Mouse (Mus musculus) thymus, adult 2 months (tissue): ENCODE measurements around the gene Uhrf2. TPM values are rescaled to one million over a fixed set of nuclear protein-coding genes. Genes with fewer than 3 reads are reported as not detected.
"Not testable (repeated sequence)": the region's sequence is repeated elsewhere in the genome, so short reads cannot be mapped to it uniquely, and the experiment has no call there.

ENCODE experiments used
- DNase-seq: peaks from one replicate; pipeline ENCODE4 v3.0.0; 2021
- H3K27ac ChIP-seq: fragments of 200-500 bp; 2 replicates; pipeline ENCODE4 v1.5.1; 2012; ENCODE audit warnings: low read length, control low read depth; ENCODE audit not compliant: control insufficient read depth, insufficient read depth
- H3K27me3 ChIP-seq: fragments of 200-500 bp; 2 replicates; pipeline ENCODE4 v1.6.1; 2012; ENCODE audit warnings: mild to moderate bottlenecking, low read length, moderate library complexity, mixed read lengths; ENCODE audit not compliant: control insufficient read depth, insufficient read depth
- H3K36me3 ChIP-seq: fragments of 200-500 bp; 2 replicates; pipeline ENCODE4 v1.6.1; 2012; ENCODE audit warnings: mild to moderate bottlenecking, low read length, moderate library complexity; ENCODE audit not compliant: control insufficient read depth, insufficient read depth
- H3K4me1 ChIP-seq: fragments of 200-500 bp; replicated peaks from 2 replicates; pipeline ENCODE4 v1.6.1; 2012; ENCODE audit warnings: low read length; ENCODE audit not compliant: control insufficient read depth, insufficient read depth
- H3K4me3 ChIP-seq: fragments of 200-500 bp; 2 replicates; pipeline ENCODE4 v1.5.1; 2012; ENCODE audit warnings: mild to moderate bottlenecking, low read length, control low read depth, moderate library complexity; ENCODE audit not compliant: control insufficient read depth, insufficient read depth
- CTCF ChIP-seq: fragments of 200-500 bp; IDR thresholded peaks from 2 replicates; pipeline ENCODE4 v1.5.1; 2012; ENCODE audit warnings: mild to moderate bottlenecking, control low read depth, low read length, moderate library complexity, borderline replicate concordance; ENCODE audit not compliant: control insufficient read depth, poor library complexity, insufficient read depth; ENCODE audit errors: extremely low read depth
- POLR2A ChIP-seq: fragments of 200-500 bp; IDR thresholded peaks from 2 replicates; pipeline ENCODE4 v1.6.1; 2012; ENCODE audit warnings: mild to moderate bottlenecking, low read length, control low read depth, moderate library complexity; ENCODE audit not compliant: control insufficient read depth, poor library complexity, insufficient read depth; ENCODE audit errors: extremely low read depth
- WGBS: fragments of 180-500 bp; shearing (Covaris S2); methylation state at CpG from one replicate; pipeline ENCODE4 v1.1.7; 2018; 5-methylcytosine and 5-hydroxymethylcytosine counted together
- polyA plus RNA-seq: library from polyadenylated mRNA; depleted of rRNA; stranded (reverse); fragments of >200 nt; gene quantifications from 2 replicates; pipeline ENCODE4 v1.2.3, GENCODE M21; 2012

The Uhrf2 gene
- polyA plus RNA-seq, 1 experiment: 80.5 TPM

DNA sequence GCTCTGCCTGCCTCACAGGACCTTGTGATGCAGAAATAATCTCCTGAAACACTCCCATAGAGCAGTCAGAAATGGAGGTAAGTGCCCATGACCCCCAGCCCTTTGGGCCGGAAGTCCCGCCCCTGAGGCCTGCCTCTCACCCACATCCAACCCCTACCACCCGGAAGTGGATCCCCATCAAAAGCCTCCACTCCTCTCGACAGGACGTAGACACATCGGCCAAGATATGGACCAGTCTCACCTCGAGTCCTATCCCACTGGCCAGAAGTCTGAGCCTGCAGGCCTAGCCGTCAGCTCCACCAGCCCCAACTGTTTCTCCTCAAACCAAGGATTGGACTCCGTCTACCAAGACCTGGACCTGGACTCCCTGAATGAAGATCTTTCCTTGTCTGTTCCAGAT lies 26.7 kb upstream of the Uhrf2 start, which contains the start of gene Trpd52l3:
TSS of gene Trpd52l3 (plus strand) at position 170 of the 400 bp plus-strand sequence.
- DNase-seq: no peak
- 96% methylated on average over 9 of the region's 9 CpGs for WGBS
- Histone ChIP-seq H3K4me1 (no peaks in the 10 kb centered on the region), H3K36me3 (no peaks in the 10 kb centered on the region), H3K4me3 (no peak within 1 kb of the TSS), H3K27me3 (no peaks in the 10 kb centered on the region), H3K27ac (no peak within 1 kb of the TSS)
- TF ChIP-seq CTCF (no peak), POLR2A (no peak)

DNA sequence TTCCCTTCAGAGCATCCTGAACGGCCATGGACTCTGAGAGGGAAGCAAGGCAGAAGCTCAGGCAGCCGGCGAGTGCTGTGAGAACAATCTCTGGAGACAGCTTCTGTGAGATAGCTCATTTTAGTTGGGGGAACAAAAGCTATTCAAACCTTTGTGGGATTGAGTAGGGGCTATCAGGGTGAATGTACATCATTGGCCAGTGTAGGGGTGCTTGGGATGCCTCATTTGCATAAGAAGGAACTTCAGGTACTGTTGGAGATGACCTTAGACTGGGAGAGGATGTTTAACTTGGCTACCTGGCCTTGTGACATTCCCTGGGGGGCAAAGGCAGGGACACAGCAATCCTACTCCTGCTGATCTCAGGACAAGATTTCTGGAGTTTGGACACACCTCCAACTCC lies 23.9 kb upstream of the Uhrf2 start:
- 95% methylated on average over 3 of the region's 3 CpGs for WGBS
- TF ChIP-seq CTCF (no peak), POLR2A (no peak)

DNA sequence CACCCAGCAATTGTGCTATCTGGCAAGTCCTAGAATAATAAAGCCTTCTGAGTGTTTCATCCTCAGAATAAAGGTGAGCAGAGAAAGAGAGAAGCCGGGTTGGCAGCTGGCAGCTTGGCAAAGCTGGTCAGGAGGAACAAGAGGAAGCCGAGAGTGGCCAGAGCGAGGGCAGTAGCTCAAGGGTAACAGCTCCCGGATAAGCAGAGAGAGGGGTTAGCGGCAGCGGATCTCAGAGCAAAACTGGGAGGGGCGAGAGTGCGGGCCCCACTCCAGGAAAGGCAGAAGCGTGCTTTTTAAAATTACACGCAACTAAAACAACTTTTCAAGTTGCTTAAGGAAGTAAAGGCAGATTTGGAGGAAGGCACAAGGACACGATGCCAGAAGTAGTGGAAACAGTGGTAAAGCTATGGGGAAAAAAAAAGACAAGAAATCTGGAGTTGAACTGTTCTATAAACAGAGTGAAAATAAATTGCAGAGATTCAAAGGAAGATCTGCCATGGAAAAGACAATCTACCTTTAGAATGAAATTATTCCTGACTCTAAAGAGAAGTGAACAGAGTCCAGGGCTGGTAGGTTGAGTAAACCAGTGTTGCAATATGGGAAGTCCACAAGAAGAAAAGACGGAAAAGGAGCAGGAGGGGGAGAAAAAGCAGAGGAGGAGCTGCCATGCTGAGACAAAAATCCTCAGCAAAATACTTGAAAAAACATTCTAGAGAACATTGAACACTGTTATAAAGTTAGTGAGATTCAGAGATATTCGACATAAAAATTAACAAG lies 19.6 kb upstream of the Uhrf2 start:
- WGBS: 42% methylated on average over 13 of the region's 13 CpGs
- Histone ChIP-seq H3K4me3 (no peak overlapping the region), H3K27ac (no peak overlapping the region), H3K4me1 (peaks cover 3% of the 10 kb centered on the region; the same call in 1 of the 2 replicates), H3K27me3 (no peaks in the 10 kb centered on the region), H3K36me3 (no peaks in the 10 kb centered on the region)
- TF ChIP-seq CTCF (no peak), POLR2A (no peak)
- DNase-seq: no peak

More for the DNA sequence above, 23.9 kb upstream of the Uhrf2 start:
- H3K36me3 ChIP-seq: no peaks in the 10 kb centered on the region
- peaks cover 3% of the 10 kb centered on the region; the same call in 1 of the 2 replicates for H3K4me1 ChIP-seq
- H3K27ac ChIP-seq: no peak overlapping the region
- H3K27me3 ChIP-seq: no peaks in the 10 kb centered on the region
- DNase-seq: no peak
- no peak overlapping the region for H3K4me3 ChIP-seq

DNA sequence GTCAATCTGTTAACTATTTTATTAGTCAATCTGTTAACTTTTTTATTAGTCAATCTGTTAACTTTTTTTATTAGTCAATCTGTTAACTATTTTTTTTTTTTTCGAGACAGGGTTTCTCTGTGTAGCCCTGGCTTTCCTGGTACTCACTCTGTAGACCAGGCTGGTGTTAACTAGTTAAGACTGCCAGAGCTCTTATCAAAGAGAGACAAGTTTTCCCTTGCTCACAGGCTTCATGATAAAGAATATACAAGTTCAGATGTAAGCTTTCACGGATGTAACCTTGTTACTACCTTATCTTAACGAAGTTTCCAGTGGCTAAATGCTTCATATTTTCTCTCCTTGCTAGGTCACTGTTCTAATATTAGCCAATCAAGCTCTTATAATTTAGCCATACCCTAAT lies 16.0 kb upstream of the Uhrf2 start:
- no peak for DNase-seq
- H3K27me3 ChIP-seq: no peaks in the 10 kb centered on the region
- 92% methylated on average over 3 of the region's 3 CpGs for WGBS
- H3K36me3 ChIP-seq: no peaks in the 10 kb centered on the region
- no peak for TF ChIP-seq POLR2A
- TF ChIP-seq CTCF: no peak
- H3K27ac ChIP-seq: no peak overlapping the region
- no peak overlapping the region for H3K4me3 ChIP-seq
- H3K4me1 ChIP-seq: peaks cover 3% of the 10 kb centered on the region; the same call in 1 of the 2 replicates

DNA sequence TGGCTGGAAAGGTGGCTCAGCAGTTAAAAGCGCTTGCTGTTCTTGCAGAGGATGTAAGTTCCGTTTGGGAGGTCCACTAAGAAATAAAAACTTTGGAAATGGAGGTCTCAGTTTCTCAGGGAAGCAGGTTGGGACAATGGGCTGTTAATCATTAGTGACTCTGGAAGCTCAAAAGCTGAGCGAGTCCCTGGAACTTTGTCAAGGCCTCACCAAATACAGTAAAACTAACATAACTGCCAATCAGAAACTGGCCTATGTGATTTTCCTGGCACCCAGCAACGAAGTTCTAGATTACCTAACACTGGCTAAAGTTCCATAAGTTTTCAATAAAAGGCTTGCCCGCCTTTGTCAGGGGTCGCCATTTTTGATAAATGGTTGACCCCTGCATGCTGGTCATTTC lies 14.2 kb upstream of the Uhrf2 start:
- H3K27ac ChIP-seq: no peak overlapping the region
- H3K36me3 ChIP-seq: no peaks in the 10 kb centered on the region
- no peaks in the 10 kb centered on the region for H3K4me1 ChIP-seq
- no peak overlapping the region for H3K4me3 ChIP-seq
- 91% methylated on average over 6 of the region's 6 CpGs for WGBS
- no peak for DNase-seq
- H3K27me3 ChIP-seq: no peaks in the 10 kb centered on the region
- TF ChIP-seq POLR2A (no peak), CTCF (no peak)

DNA sequence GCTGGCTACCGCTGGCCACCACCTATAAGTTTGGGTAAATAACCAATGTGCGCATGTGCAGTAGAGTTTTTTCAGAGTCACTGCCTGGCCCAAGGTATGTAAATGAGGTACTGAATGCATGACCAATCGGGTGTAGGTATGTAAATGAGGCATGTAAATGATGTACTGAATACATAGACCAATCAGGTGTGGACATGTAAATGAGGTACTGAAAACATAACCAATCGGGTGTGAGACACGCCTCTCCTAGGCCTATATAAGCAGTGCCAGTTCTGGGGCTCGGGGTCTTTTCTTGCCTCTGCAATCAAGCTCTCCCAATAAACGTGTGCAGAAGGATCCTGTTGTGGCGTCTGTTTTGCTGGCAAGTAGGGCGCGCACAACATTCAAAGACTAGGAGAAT lies 6.9 kb upstream of the Uhrf2 start:
- WGBS: 96% methylated on average over 10 of the region's 10 CpGs
- not testable (repeated sequence) for H3K4me3 ChIP-seq, H3K27ac ChIP-seq, H3K36me3 ChIP-seq, H3K4me1 ChIP-seq, H3K27me3 ChIP-seq, DNase-seq

DNA sequence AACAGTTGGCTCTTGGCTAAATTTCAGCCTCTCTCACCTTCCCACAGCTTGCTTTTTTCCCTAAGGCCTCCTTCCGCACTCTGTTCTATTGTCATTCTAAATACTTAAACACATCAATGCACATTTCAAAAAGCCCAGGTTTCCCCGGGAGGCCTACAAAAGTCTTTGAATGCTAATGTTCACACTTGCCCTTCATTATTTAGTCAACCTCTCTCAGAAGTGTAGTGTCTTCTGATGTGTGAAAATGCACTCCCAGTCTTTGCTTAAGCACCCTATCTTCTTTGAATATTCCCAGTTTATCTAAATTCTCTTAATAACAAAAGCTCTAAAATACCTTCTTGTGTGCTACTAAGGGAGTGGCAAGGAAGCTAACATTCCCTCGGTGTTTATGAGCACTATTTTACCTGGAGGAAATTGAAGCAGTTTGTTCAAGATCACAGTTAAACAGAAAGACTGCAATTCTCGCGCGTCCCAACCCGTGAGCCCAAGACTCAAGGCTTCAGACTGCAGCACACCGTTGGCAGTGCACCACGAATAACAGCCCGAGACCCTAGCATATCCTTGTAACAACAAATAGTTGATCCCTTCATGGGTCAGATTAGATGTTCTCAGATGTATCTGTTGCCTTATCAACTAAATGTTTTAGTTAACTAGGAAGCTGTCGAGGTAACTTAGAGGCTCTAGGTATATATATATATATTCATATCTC lies 1.2 kb upstream of the Uhrf2 start:
- TF ChIP-seq CTCF: no peak
- peaks cover 7% of the 10 kb centered on the region for H3K4me1 ChIP-seq
- 95% methylated on average over 11 of the region's 11 CpGs for WGBS
- no peaks in the 10 kb centered on the region for H3K27me3 ChIP-seq
- DNase-seq: no peak
- H3K4me3 ChIP-seq: no peak overlapping the region
- H3K27ac ChIP-seq: no peak overlapping the region
- no peaks in the 10 kb centered on the region for H3K36me3 ChIP-seq
